Mouse (Mus musculus) embryonic fibroblast, embryonic 13.5 days (primary cell): ENCODE data around the gene Rabep1.

Source experiments
- CTCF ChIP-seq: IDR thresholded peaks from 2 replicates; pipeline ENCODE4 v1.5.1; 2011; ENCODE audit warnings: mild to moderate bottlenecking, control low read depth, low read length, moderate library complexity, borderline replicate concordance; ENCODE audit not compliant: insufficient read depth
- POLR2A ChIP-seq: IDR thresholded peaks from 2 replicates; pipeline ENCODE4 v1.6.1; 2011; ENCODE audit warnings: low read depth, mild to moderate bottlenecking, control low read depth, low read length, moderate library complexity

- no peak for TF ChIP-seq POLR2A
- no peak for TF ChIP-seq CTCF
Observed at GRCm38 (mm10) chr11:70804395-70804794, 40.2 kb upstream of the Rabep1 start.
